Mouse (Mus musculus) kidney, embryonic 16.5 days (tissue): ENCODE measurements around the gene Pyroxd2. TPM values are rescaled to one million over a fixed set of nuclear protein-coding genes. Genes with fewer than 3 reads are reported as not detected.

Source experiments
- ATAC-seq: fragments of 200-750 bp; cut with Nextera tagmentation; 2 replicates; pipeline ENCODE4 v1.8.0; 2017; ENCODE audit warnings: moderate TSS enrichment; ENCODE audit not compliant: low FRiP score, low TSS enrichment
- H3K27ac ChIP-seq: fragments of 300-500 bp; sonication (generic); 2 replicates; pipeline ENCODE4 v1.5.1; 2014; ENCODE audit warnings: low read length
- H3K27me3 ChIP-seq: fragments of 300-500 bp; sonication (generic); 2 replicates; pipeline ENCODE4 v1.6.1; 2014; ENCODE audit warnings: low read length, control low read depth, mixed read lengths; ENCODE audit not compliant: insufficient read depth
- H3K36me3 ChIP-seq: fragments of 300-500 bp; sonication (generic); 2 replicates; pipeline ENCODE4 v1.6.1; 2014; ENCODE audit warnings: low read length, control low read depth, mixed read lengths; ENCODE audit not compliant: insufficient read depth
- H3K4me1 ChIP-seq: fragments of 300-500 bp; sonication (generic); 2 replicates; pipeline ENCODE4 v1.6.1; 2014; ENCODE audit warnings: low read length, control low read depth, mixed read lengths; ENCODE audit not compliant: insufficient read depth
- H3K4me2 ChIP-seq: fragments of 300-500 bp; sonication (generic); replicated peaks from 2 replicates; pipeline ENCODE4 v1.6.1; 2014; ENCODE audit warnings: low read depth, low read length
- H3K4me3 ChIP-seq: fragments of 300-500 bp; sonication (generic); 2 replicates; pipeline ENCODE4 v1.5.1; 2014; ENCODE audit warnings: mild to moderate bottlenecking, low read length
- H3K9ac ChIP-seq: fragments of 300-500 bp; sonication (generic); replicated peaks from 2 replicates; pipeline ENCODE4 v1.6.1; 2014; ENCODE audit warnings: low read length
- H3K9me3 ChIP-seq: fragments of 300-500 bp; sonication (generic); 2 replicates; pipeline ENCODE4 v1.6.1; 2016; ENCODE audit warnings: low read length, control low read depth
- WGBS: fragments of 180-500 bp; shearing (Covaris S2); extraction: QIAGEN DNeasy Blood & Tissue Kit; methylation state at CpG from one replicate; pipeline ENCODE4 v1.1.7; 2014; 5-methylcytosine and 5-hydroxymethylcytosine counted together
- polyA plus RNA-seq: library from polyadenylated mRNA; unstranded; fragments of >200 nt; fragmentation: Nextera tagmentation; extraction: Ambion mirVana; gene quantifications from 2 replicates; pipeline ENCODE4 v1.2.1, GENCODE M21; 2015

Pyroxd2 gene
- polyA plus RNA-seq, 1 experiment from 2014 or later, result 9.7 TPM

DNA sequence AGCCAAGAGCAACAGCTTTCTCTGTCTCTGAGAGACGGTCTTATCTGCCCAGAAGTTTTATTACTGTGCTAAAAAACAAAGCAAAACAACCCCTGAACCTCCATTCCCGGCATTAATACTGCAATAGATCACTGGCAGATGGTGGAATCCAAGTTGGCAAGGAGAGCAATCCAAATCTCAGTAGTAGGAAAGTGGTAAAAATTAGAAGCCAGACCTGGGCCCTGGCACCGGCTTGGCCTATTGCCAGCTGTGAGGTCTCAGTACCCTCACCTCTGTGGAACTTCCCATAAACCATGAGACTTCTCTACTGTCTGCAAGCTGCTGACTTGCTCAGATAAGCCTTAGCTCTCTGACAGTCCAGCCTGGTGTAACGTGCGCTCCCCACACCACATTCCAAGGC, 17.6 kb downstream of the Pyroxd2 start:
- 0 out of 2 replicates have a peak, but pooled peaks have one; percentile 52 for ATAC-seq
- Histone ChIP-seq H3K27ac (no peak overlapping the region), H3K36me3 (no peaks in the 10 kb centered on the region), H3K4me3 (no peak overlapping the region), H3K4me2 (no peak overlapping the region), H3K9me3 (no peaks in the 10 kb centered on the region), H3K4me1 (no peaks in the 10 kb centered on the region), H3K27me3 (no peaks in the 10 kb centered on the region), H3K9ac (no peak overlapping the region)
- WGBS, result 55% methylated on average over 5 of the region's 5 CpGs

DNA sequence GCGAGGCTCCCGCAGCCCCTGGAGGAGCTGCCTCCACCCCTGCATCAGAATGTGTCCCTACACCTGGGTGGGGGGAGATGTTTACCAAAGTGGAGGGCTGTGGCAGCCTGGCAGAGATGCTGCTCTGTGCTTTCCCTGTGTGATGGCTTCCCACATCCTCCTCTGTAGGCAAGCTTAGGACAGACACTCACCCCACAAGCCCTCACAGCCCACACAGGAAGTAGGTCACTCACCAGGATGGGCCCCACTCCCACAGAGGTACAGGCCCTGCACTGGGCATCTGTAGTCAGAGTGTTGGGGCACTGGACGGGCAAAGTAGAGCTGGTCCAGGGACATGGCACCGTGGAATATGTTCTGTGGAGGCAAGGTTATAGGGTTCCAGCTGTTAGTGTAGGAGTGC, 25.2 kb downstream of the Pyroxd2 start:
- Histone ChIP-seq H3K4me3 (no peak overlapping the region), H3K9ac (no peak overlapping the region), H3K4me2 (no peak overlapping the region), H3K36me3 (no peaks in the 10 kb centered on the region), H3K9me3 (no peaks in the 10 kb centered on the region), H3K4me1 (peaks cover 25% of the 10 kb centered on the region), H3K27ac (no peak overlapping the region), H3K27me3 (no peaks in the 10 kb centered on the region)
- ATAC-seq, result no peak
- WGBS, result 81% methylated on average over 4 of the region's 4 CpGs

GRCm38 (mm10) chr19:42726766-42727165, 25.8 kb downstream of the Pyroxd2 start:
- Histone ChIP-seq H3K27ac (peak overlapping the region; percentile 37; the same call in 1 of the 2 replicates), H3K36me3 (no peaks in the 10 kb centered on the region), H3K4me2 (no peak overlapping the region), H3K4me1 (peaks cover 32% of the 10 kb centered on the region), H3K9ac (no peak overlapping the region), H3K4me3 (no peak overlapping the region), H3K9me3 (no peaks in the 10 kb centered on the region), H3K27me3 (no peaks in the 10 kb centered on the region)
- WGBS, result 74% methylated on average over 10 of the region's 10 CpGs
- no peak for ATAC-seq

DNA sequence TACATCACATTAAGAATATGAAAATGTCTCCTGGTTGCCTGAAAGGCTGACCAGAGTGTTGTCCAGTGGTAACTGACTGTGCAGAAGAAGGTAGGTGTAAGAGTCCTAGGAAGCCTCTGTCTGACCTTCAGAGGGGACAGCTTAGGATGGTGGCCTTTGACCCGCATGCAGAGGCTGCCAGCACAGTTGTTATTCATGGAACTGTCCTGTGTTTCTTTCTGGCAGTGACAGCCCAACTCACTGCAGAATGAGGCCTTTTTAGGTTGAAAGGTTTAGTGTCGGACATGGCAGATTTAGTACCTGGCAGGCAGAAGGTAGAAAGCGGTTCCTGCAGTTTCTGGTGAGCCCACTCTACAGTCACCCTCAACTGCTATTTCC, 26.6 kb downstream of the Pyroxd2 start:
- ATAC-seq, result peak; percentile 36; the same call in 1 of the 2 replicates
- no peaks in the 10 kb centered on the region for H3K27me3 ChIP-seq
- no peak overlapping the region for H3K4me3 ChIP-seq
- H3K9me3 ChIP-seq, result no peaks in the 10 kb centered on the region
- no peaks in the 10 kb centered on the region for H3K36me3 ChIP-seq
- no peak overlapping the region for H3K4me2 ChIP-seq
- peak overlapping the region; percentile 70; the same call in 1 of the 2 replicates for H3K27ac ChIP-seq
- no peak overlapping the region for H3K9ac ChIP-seq
- 36% methylated on average over 3 of the region's 3 CpGs for WGBS
- peaks cover 32% of the 10 kb centered on the region for H3K4me1 ChIP-seq

GRCm38 (mm10) chr19:42725056-42725972, 27.3 kb downstream of the Pyroxd2 start:
- 14% methylated on average over 16 of the region's 16 CpGs for WGBS
- peak; percentile 70 for ATAC-seq
- Histone ChIP-seq H3K4me2 (no peak overlapping the region), H3K36me3 (no peaks in the 10 kb centered on the region), H3K27ac (peak overlapping the region; percentile 70), H3K9ac (no peak overlapping the region), H3K27me3 (no peaks in the 10 kb centered on the region), H3K4me1 (peaks cover 32% of the 10 kb centered on the region), H3K4me3 (no peak overlapping the region), H3K9me3 (no peaks in the 10 kb centered on the region)

- H3K9me3 ChIP-seq, result no peaks in the 10 kb centered on the region
- H3K4me3 ChIP-seq, result no peak overlapping the region
- H3K36me3 ChIP-seq, result no peaks in the 10 kb centered on the region
- H3K9ac ChIP-seq, result no peak overlapping the region
- no peak overlapping the region for H3K4me2 ChIP-seq
- peaks cover 43% of the 10 kb centered on the region for H3K4me1 ChIP-seq
- no peak for ATAC-seq
- WGBS, result 60% methylated on average over 6 of the region's 6 CpGs
- H3K27me3 ChIP-seq, result no peaks in the 10 kb centered on the region
- H3K27ac ChIP-seq, result no peak overlapping the region
Measured at GRCm38 (mm10) chr19:42723302-42723701, 29.3 kb downstream of the Pyroxd2 start.

- Histone ChIP-seq H3K36me3 (no peaks in the 10 kb centered on the region), H3K9me3 (no peaks in the 10 kb centered on the region), H3K9ac (no peak overlapping the region), H3K27ac (no peak overlapping the region), H3K27me3 (no peaks in the 10 kb centered on the region), H3K4me1 (peaks cover 43% of the 10 kb centered on the region), H3K4me3 (no peak overlapping the region), H3K4me2 (no peak overlapping the region)
- peak; percentile 55 for ATAC-seq
- 2% methylated on average over 2 of the region's 2 CpGs for WGBS
Measured at GRCm38 (mm10) chr19:42722500-42722899, 30.1 kb downstream of the Pyroxd2 start.

GRCm38 (mm10) chr19:42718101-42718500, 34.5 kb downstream of the Pyroxd2 start:
- no peaks in the 10 kb centered on the region for H3K9me3 ChIP-seq
- H3K4me2 ChIP-seq, result no peak overlapping the region
- H3K36me3 ChIP-seq, result no peaks in the 10 kb centered on the region
- ATAC-seq, result no peak
- no peak overlapping the region for H3K4me3 ChIP-seq
- no peaks in the 10 kb centered on the region for H3K27me3 ChIP-seq
- H3K4me1 ChIP-seq, result peaks cover 23% of the 10 kb centered on the region; the same call in 1 of the 2 replicates
- 86% methylated on average over 3 of the region's 3 CpGs for WGBS
- no peak overlapping the region for H3K27ac ChIP-seq
- H3K9ac ChIP-seq, result no peak overlapping the region

- Histone ChIP-seq H3K27ac (no peak overlapping the region), H3K9ac (no peak overlapping the region), H3K9me3 (no peaks in the 10 kb centered on the region), H3K4me3 (no peak overlapping the region), H3K27me3 (no peaks in the 10 kb centered on the region), H3K4me2 (no peak overlapping the region), H3K4me1 (peaks cover 20% of the 10 kb centered on the region; the same call in 1 of the 2 replicates), H3K36me3 (no peaks in the 10 kb centered on the region)
- no peak for ATAC-seq
- WGBS, result 66% methylated on average over 5 of the region's 5 CpGs
Measured at GRCm38 (mm10) chr19:42717668-42718067, 34.9 kb downstream of the Pyroxd2 start.

GRCm38 (mm10) chr19:42716507-42716906, 36.1 kb downstream of the Pyroxd2 start:
- H3K36me3 ChIP-seq, result no peaks in the 10 kb centered on the region
- no peak overlapping the region for H3K9ac ChIP-seq
- H3K9me3 ChIP-seq, result no peaks in the 10 kb centered on the region
- H3K4me3 ChIP-seq, result no peak overlapping the region
- WGBS, result 62% methylated on average over 7 of the region's 7 CpGs
- ATAC-seq, result no peak
- no peaks in the 10 kb centered on the region for H3K27me3 ChIP-seq
- H3K4me2 ChIP-seq, result no peak overlapping the region
- no peak overlapping the region for H3K27ac ChIP-seq
- H3K4me1 ChIP-seq, result peaks cover 10% of the 10 kb centered on the region; the same call in 1 of the 2 replicates
